Mouse (Mus musculus): ENCODE data around the gene Amz2. TPM values are rescaled to one million over a fixed set of nuclear protein-coding genes. Genes with fewer than 3 reads are reported as not detected.

Gene Amz2
- polyA plus RNA-seq, 1 experiment from 2014 or later, result 37.0 TPM

GRCm38 (mm10) chr11:109477606-109478380 lies 52.0 kb downstream of the Amz2 start:
- no peak for ATAC-seq (ENCODE audit: insufficient read depth, low FRiP score)
- Histone ChIP-seq H3K27ac (ENCODE audit: low read length) (no peak overlapping the region), H3K4me3 (replicated peaks; ENCODE audit: low read length) (no peak overlapping the region), H3K4me1 (ENCODE audit: control insufficient read depth, insufficient read depth, low read length) (0 out of 2 replicates have a peak, but pooled peaks cover 3% of the 10 kb centered on the region), H3K9ac (ENCODE audit: low read length) (no peak overlapping the region), H3K36me3 (ENCODE audit: control insufficient read depth, insufficient read depth, low read length) (no peaks in the 10 kb centered on the region), H3K9me3 (replicated peaks; ENCODE audit: control insufficient read depth, low read length) (no peaks in the 10 kb centered on the region), H3K27me3 (ENCODE audit: control insufficient read depth, insufficient read depth, low read length) (no peaks in the 10 kb centered on the region), H3K4me2 (ENCODE audit: low read depth, low read length) (no peak overlapping the region)
- WGBS, result 45% methylated on average over 16 of the region's 16 CpGs

DNA sequence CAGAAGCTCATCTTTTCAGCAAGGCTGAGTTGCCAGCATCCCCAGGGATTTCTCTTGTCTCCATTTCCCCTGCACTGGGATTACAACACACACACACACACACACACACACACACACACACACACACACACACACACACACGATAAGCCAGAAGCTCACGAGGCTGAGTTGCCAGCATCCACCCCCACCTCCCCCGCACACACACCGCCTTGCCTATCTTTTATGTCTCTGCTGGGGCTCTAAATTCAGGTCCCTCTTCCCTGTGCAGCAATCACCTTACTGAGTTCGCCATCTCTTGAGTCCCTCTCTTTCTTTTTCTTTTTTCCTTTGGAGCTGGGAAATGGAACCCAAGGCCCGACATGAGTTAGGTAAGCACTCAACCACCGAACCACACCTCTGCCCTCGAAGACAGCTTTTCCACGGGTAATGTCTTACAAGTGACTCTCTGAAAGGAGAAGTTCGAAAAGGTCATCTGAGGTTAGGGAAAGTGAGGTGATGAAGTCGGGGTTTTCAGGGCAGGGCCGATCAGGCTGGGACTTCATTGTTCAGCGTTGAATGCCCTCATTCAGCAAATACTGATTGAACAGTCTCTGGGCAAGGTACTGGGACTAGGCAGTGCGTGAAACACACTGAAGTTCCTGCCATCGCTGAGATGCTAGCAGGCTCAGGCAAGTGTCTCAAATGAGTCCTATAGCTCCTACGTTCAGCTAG lies 54.0 kb downstream of the Amz2 start:
- H3K27me3 ChIP-seq (ENCODE audit: control insufficient read depth, insufficient read depth, low read length), result no peaks in the 10 kb centered on the region
- H3K27ac ChIP-seq (ENCODE audit: low read length), result no peak overlapping the region
- H3K4me3 ChIP-seq (replicated peaks; ENCODE audit: low read length), result no peak overlapping the region
- H3K4me2 ChIP-seq (ENCODE audit: low read depth, low read length), result no peak overlapping the region
- 60% methylated on average over 16 of the region's 16 CpGs for WGBS
- ATAC-seq (ENCODE audit: insufficient read depth, low FRiP score), result no peak
- 0 out of 2 replicates have a peak, but pooled peaks cover 3% of the 10 kb centered on the region for H3K4me1 ChIP-seq (ENCODE audit: control insufficient read depth, insufficient read depth, low read length)
- no peaks in the 10 kb centered on the region for H3K36me3 ChIP-seq (ENCODE audit: control insufficient read depth, insufficient read depth, low read length)
- H3K9ac ChIP-seq (ENCODE audit: low read length), result no peak overlapping the region
- H3K9me3 ChIP-seq (replicated peaks; ENCODE audit: control insufficient read depth, low read length), result no peaks in the 10 kb centered on the region

GRCm38 (mm10) chr11:109480440-109480839 lies 54.7 kb downstream of the Amz2 start:
- H3K4me1 ChIP-seq (ENCODE audit: control insufficient read depth, insufficient read depth, low read length), result 0 out of 2 replicates have a peak, but pooled peaks cover 3% of the 10 kb centered on the region
- no peak overlapping the region for H3K27ac ChIP-seq (ENCODE audit: low read length)
- H3K36me3 ChIP-seq (ENCODE audit: control insufficient read depth, insufficient read depth, low read length), result no peaks in the 10 kb centered on the region
- no peaks in the 10 kb centered on the region for H3K9me3 ChIP-seq (replicated peaks; ENCODE audit: control insufficient read depth, low read length)
- ATAC-seq (ENCODE audit: insufficient read depth, low FRiP score), result no peak
- H3K9ac ChIP-seq (ENCODE audit: low read length), result no peak overlapping the region
- 72% methylated on average over 8 of the region's 8 CpGs for WGBS
- no peaks in the 10 kb centered on the region for H3K27me3 ChIP-seq (ENCODE audit: control insufficient read depth, insufficient read depth, low read length)
- H3K4me2 ChIP-seq (ENCODE audit: low read depth, low read length), result no peak overlapping the region
- H3K4me3 ChIP-seq (replicated peaks; ENCODE audit: low read length), result no peak overlapping the region

- Histone ChIP-seq H3K4me2 (ENCODE audit: low read depth, low read length) (no peak overlapping the region), H3K36me3 (ENCODE audit: control insufficient read depth, insufficient read depth, low read length) (no peaks in the 10 kb centered on the region), H3K27ac (ENCODE audit: low read length) (no peak overlapping the region), H3K4me1 (ENCODE audit: control insufficient read depth, insufficient read depth, low read length) (no peaks in the 10 kb centered on the region), H3K4me3 (replicated peaks; ENCODE audit: low read length) (no peak overlapping the region), H3K27me3 (ENCODE audit: control insufficient read depth, insufficient read depth, low read length) (no peaks in the 10 kb centered on the region), H3K9me3 (replicated peaks; ENCODE audit: control insufficient read depth, low read length) (no peaks in the 10 kb centered on the region), H3K9ac (ENCODE audit: low read length) (no peak overlapping the region)
- no peak for ATAC-seq (ENCODE audit: insufficient read depth, low FRiP score)
- 85% methylated on average over 15 of the region's 15 CpGs for WGBS
Observed at GRCm38 (mm10) chr11:109485398-109486045, 59.8 kb downstream of the Amz2 start.

DNA sequence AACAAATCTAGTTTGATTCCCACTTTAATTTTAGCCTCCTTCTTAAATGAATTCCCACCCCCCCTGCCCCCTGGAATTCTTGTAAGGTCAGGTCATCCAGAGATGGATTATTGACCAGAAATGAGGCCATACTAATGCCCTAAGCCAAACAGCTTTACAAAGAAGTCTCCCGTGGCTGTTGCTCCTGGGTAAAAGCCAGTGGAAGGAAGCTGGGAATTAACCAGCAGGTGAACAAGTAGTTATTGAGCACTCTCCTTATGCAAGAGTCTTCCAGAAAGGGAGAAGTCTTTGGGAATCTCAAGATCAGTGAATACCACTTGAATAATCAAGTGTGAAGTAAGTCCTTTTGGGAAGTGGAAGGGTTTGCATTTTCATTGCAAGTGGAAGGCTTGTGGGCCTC lies 61.4 kb downstream of the Amz2 start:
- ATAC-seq (ENCODE audit: insufficient read depth, low FRiP score), result no peak
- Histone ChIP-seq H3K9me3 (replicated peaks; ENCODE audit: control insufficient read depth, low read length) (no peaks in the 10 kb centered on the region), H3K27ac (ENCODE audit: low read length) (no peak overlapping the region), H3K9ac (ENCODE audit: low read length) (no peak overlapping the region), H3K36me3 (ENCODE audit: control insufficient read depth, insufficient read depth, low read length) (no peaks in the 10 kb centered on the region), H3K4me1 (ENCODE audit: control insufficient read depth, insufficient read depth, low read length) (no peaks in the 10 kb centered on the region), H3K4me3 (replicated peaks; ENCODE audit: low read length) (no peak overlapping the region), H3K27me3 (ENCODE audit: control insufficient read depth, insufficient read depth, low read length) (no peaks in the 10 kb centered on the region), H3K4me2 (ENCODE audit: low read depth, low read length) (no peak overlapping the region)
- 38% methylated on average over 1 of the region's 1 CpGs for WGBS

DNA sequence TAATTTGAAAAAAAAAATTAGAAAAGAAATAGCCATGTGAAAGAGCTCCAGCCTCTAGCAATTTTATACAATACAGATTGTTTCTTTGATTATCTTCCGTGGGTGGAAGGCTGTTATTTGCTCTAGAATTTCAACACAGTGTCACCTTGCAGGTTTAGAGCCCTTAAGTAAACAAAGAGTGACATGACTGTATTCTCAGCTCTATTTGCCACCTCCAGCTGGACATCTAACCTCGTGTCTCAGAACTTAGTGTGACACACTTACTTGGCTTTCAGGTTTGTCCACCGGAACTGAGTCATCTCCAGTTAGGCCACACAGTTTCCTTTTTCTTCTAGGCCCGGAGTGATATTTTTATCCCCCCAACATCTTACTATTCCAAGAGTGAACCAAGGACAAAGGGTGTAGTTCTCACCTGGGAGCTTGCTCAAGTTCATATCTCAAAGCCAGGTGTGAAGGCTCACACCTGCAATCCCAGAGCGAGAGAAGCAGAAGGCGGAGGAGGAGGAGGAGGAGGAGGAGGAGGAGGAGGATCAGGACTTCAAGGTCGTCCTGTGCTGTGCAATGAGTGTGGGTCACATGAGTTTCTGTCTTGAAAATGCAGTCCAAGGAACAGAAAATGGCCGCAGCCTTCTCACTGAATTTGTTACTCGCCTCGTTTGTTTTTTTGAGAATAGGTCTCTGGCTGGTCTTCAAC lies 62.4 kb downstream of the Amz2 start:
- Histone ChIP-seq H3K27me3 (ENCODE audit: control insufficient read depth, insufficient read depth, low read length) (no peaks in the 10 kb centered on the region), H3K4me2 (ENCODE audit: low read depth, low read length) (no peak overlapping the region), H3K27ac (ENCODE audit: low read length) (peak overlapping the region; percentile 45; the same call in 1 of the 2 replicates), H3K4me3 (replicated peaks; ENCODE audit: low read length) (no peak overlapping the region), H3K4me1 (ENCODE audit: control insufficient read depth, insufficient read depth, low read length) (no peaks in the 10 kb centered on the region), H3K36me3 (ENCODE audit: control insufficient read depth, insufficient read depth, low read length) (no peaks in the 10 kb centered on the region), H3K9me3 (replicated peaks; ENCODE audit: control insufficient read depth, low read length) (no peaks in the 10 kb centered on the region), H3K9ac (ENCODE audit: low read length) (no peak overlapping the region)
- 63% methylated on average over 10 of the region's 10 CpGs for WGBS
- peak; percentile 70; the same call in 1 of the 2 replicates for ATAC-seq (ENCODE audit: insufficient read depth, low FRiP score)

DNA sequence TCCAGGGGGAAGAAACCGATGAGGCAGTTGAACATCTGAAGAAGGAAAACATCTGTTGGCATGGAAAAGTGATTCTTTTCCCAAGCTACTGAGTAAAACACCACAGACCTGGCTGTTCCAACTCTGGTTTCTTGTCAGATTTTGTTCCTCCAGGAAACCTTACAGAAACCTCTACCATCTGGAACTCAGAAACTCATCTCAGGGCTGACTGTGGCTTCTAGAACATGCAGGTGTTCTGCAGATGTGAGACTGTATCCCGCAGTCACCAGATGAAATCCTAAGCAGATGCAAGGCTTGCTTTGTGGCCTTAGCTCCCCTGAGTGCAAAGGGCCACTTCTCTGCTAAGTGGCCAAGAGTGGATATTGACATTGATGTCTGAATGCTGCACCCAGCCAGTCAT lies 64.0 kb downstream of the Amz2 start:
- no peak overlapping the region for H3K4me2 ChIP-seq (ENCODE audit: low read depth, low read length)
- H3K9me3 ChIP-seq (replicated peaks; ENCODE audit: control insufficient read depth, low read length), result no peaks in the 10 kb centered on the region
- H3K27me3 ChIP-seq (ENCODE audit: control insufficient read depth, insufficient read depth, low read length), result no peaks in the 10 kb centered on the region
- H3K9ac ChIP-seq (ENCODE audit: low read length), result no peak overlapping the region
- whole genome bisulfite sequencing, result 63% methylated on average over 2 of the region's 2 CpGs
- H3K4me1 ChIP-seq (ENCODE audit: control insufficient read depth, insufficient read depth, low read length), result no peaks in the 10 kb centered on the region
- H3K27ac ChIP-seq (ENCODE audit: low read length), result no peak overlapping the region
- H3K36me3 ChIP-seq (ENCODE audit: control insufficient read depth, insufficient read depth, low read length), result no peaks in the 10 kb centered on the region
- H3K4me3 ChIP-seq (replicated peaks; ENCODE audit: low read length), result no peak overlapping the region
- ATAC-seq (ENCODE audit: insufficient read depth, low FRiP score), result no peak

DNA sequence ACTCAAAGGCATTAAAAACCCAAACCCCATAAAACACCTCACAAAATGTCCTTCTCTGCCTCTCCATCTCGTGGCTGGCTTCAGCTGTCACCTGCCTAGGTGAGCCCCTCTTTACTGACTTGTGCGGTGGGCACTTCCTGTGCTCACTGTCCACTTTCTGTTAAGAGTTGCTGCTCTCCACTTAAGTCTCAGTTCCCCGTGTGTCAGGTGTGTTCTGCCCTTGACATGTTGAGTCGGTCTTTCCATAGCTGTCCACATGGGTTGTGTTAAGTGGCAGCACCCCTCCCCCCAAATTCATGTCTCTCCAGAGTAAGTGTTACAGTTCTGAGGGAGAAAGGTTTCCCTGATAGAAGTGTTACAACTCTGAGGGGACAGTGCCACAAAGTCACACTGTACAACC lies 66.1 kb downstream of the Amz2 start:
- no peaks in the 10 kb centered on the region for H3K36me3 ChIP-seq (ENCODE audit: control insufficient read depth, insufficient read depth, low read length)
- WGBS, result 82% methylated on average over 4 of the region's 4 CpGs
- no peak for ATAC-seq (ENCODE audit: insufficient read depth, low FRiP score)
- H3K27me3 ChIP-seq (ENCODE audit: control insufficient read depth, insufficient read depth, low read length), result no peaks in the 10 kb centered on the region
- H3K9me3 ChIP-seq (replicated peaks; ENCODE audit: control insufficient read depth, low read length), result no peaks in the 10 kb centered on the region
- no peak overlapping the region for H3K4me2 ChIP-seq (ENCODE audit: low read depth, low read length)
- H3K4me3 ChIP-seq (replicated peaks; ENCODE audit: low read length), result no peak overlapping the region
- H3K9ac ChIP-seq (ENCODE audit: low read length), result no peak overlapping the region
- peaks cover 8% of the 10 kb centered on the region; the same call in 1 of the 2 replicates for H3K4me1 ChIP-seq (ENCODE audit: control insufficient read depth, insufficient read depth, low read length)
- H3K27ac ChIP-seq (ENCODE audit: low read length), result no peak overlapping the region
